In the genomic region with DNA sequence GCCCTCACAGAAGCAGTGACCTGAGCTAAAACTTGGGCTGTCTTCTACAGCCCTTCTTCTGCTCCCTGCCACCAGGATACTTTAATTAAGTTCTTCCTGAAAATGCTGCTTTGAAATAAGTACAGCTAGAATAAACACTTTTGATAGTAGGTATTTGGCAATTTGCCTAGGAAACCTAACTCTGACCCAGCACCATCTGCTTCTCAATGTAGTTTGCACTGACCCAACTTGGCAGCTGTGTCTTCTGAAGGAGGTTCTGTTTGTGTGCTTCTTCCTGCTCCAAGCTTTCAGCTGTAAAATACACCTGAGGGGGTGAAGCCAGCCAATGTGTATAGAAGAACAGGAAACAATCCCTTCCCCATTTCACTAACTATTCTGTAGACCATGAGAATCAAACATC, we compare ENCODE assay signal across 22 mouse cellular contexts. TPM values are rescaled to one million over a fixed set of nuclear protein-coding genes. Genes with fewer than 3 reads are reported as not detected.
DNase-seq lines count a peak whose midpoint lies in the region; ATAC-seq and TF ChIP-seq lines count a peak whose summit lies in the region.
"Had no signal": no experiment of that assay in that cellular context is flagged by ENCODE, and none has a peak within 500 bp of the region (broad histone marks: within the 10 kb centered on the region; RNA-seq: fewer than 3 reads in every experiment).

No protein-coding gene starts in this region.

- H3K27ac ChIP-seq in heart, embryonic 16.5 days (ENCODE audit: low read length), result peak overlapping the region; percentile 9; the same call in 1 of the 2 replicates
- no peak overlapping the region for H3K27ac ChIP-seq in lung, postnatal 0 days (ENCODE audit: low read length)
- H3K27ac ChIP-seq in forebrain, embryonic 15.5 days (replicated peaks), result no peak overlapping the region
- H3K27ac ChIP-seq: embryonic facial prominence, embryonic 13.5 days; forebrain, embryonic 13.5 days; heart, adult 2 months; hindbrain, embryonic 10.5 days; intestine, embryonic 15.5 days; limb, embryonic 13.5 days; midbrain, embryonic 13.5 days; neural tube, embryonic 12.5 days had no signal

- H3K4me1 ChIP-seq in heart, embryonic 16.5 days (ENCODE audit: control insufficient read depth, insufficient read depth, low read length), result peaks cover 28% of the 10 kb centered on the region
- H3K4me1 ChIP-seq in lung, postnatal 0 days (ENCODE audit: insufficient read depth, low read depth, low read length), result peaks cover 6% of the 10 kb centered on the region; the same call in 1 of the 2 replicates
- H3K4me1 ChIP-seq in forebrain, embryonic 15.5 days, result peaks cover 11% of the 10 kb centered on the region

- no peak for TF ChIP-seq CTCF in lung, postnatal 0 days (IDR thresholded peaks at IDR 0.05)

- no peak overlapping the region for H3K9ac ChIP-seq in heart, embryonic 16.5 days (ENCODE audit: low read length)
- no peak overlapping the region for H3K9ac ChIP-seq in lung, postnatal 0 days (replicated peaks; ENCODE audit: low read depth)
- H3K9ac ChIP-seq in forebrain, embryonic 15.5 days (replicated peaks), result no peak overlapping the region
- H3K9ac ChIP-seq: embryonic facial prominence, embryonic 13.5 days; forebrain, embryonic 13.5 days; intestine, embryonic 15.5 days; limb, embryonic 13.5 days; midbrain, embryonic 13.5 days; neural tube, embryonic 12.5 days had no signal

- no peaks in the 10 kb centered on the region for H3K36me3 ChIP-seq in heart, embryonic 16.5 days (ENCODE audit: control insufficient read depth, insufficient read depth)
- H3K36me3 ChIP-seq in lung, postnatal 0 days (ENCODE audit: insufficient read depth, low read length), result no peaks in the 10 kb centered on the region
- no peaks in the 10 kb centered on the region for H3K36me3 ChIP-seq in forebrain, embryonic 15.5 days
- H3K36me3 ChIP-seq: embryonic facial prominence, embryonic 13.5 days; hindbrain, embryonic 10.5 days; intestine, embryonic 15.5 days; limb, embryonic 13.5 days; midbrain, embryonic 13.5 days; neural tube, embryonic 12.5 days had no signal

- H3K9me3 ChIP-seq in heart, embryonic 16.5 days (replicated peaks; ENCODE audit: control insufficient read depth, low read length), result no peaks in the 10 kb centered on the region
- no peaks in the 10 kb centered on the region for H3K9me3 ChIP-seq in lung, postnatal 0 days (ENCODE audit: low read length)
- no peaks in the 10 kb centered on the region for H3K9me3 ChIP-seq in forebrain, embryonic 15.5 days
- H3K9me3 ChIP-seq: embryonic facial prominence, embryonic 13.5 days; forebrain, embryonic 13.5 days; hindbrain, embryonic 10.5 days; intestine, embryonic 15.5 days; limb, embryonic 13.5 days; midbrain, embryonic 13.5 days; neural tube, embryonic 12.5 days had no signal

- TF ChIP-seq EP300 in lung, postnatal 0 days (IDR thresholded peaks at IDR 0.05), result no peak

- no peaks in the 10 kb centered on the region for H3K27me3 ChIP-seq in heart, embryonic 16.5 days (ENCODE audit: control insufficient read depth, insufficient read depth, low read length)
- H3K27me3 ChIP-seq in lung, postnatal 0 days (replicated peaks; ENCODE audit: insufficient read depth, low read length), result no peaks in the 10 kb centered on the region
- no peaks in the 10 kb centered on the region for H3K27me3 ChIP-seq in forebrain, embryonic 15.5 days
- H3K27me3 ChIP-seq: embryonic facial prominence, embryonic 13.5 days; forebrain, embryonic 13.5 days; intestine, embryonic 15.5 days; limb, embryonic 13.5 days; midbrain, embryonic 13.5 days; neural tube, embryonic 12.5 days had no signal

- H3K4me2 ChIP-seq in heart, embryonic 16.5 days (ENCODE audit: low read depth, low read length), result no peak overlapping the region
- no peak overlapping the region for H3K4me2 ChIP-seq in lung, postnatal 0 days (replicated peaks; ENCODE audit: low read depth, low read length)
- no peak overlapping the region for H3K4me2 ChIP-seq in forebrain, embryonic 15.5 days (replicated peaks)
- H3K4me2 ChIP-seq: embryonic facial prominence, embryonic 13.5 days; forebrain, embryonic 13.5 days; intestine, embryonic 15.5 days; limb, embryonic 13.5 days; midbrain, embryonic 13.5 days; neural tube, embryonic 12.5 days had no signal

- no peak for DNase-seq in heart, adult 9 months (ENCODE audit: low spot score in 2 of 2)
- DNase-seq in lung, postnatal 0 days (ENCODE audit: low spot score), result peak; percentile 35
- no peak for DNase-seq in lung, postnatal 4 days
- peak; percentile 40 for DNase-seq in A20 (ENCODE audit: low read depth, low spot score)
- DNase-seq in Muller cell, postnatal 12 days (ENCODE audit: inconsistent ontology term), result peak; percentile 25
- DNase-seq: adrenal gland, postnatal 25 days; cerebellum, adult 11-12 months; gastrocnemius, postnatal 25 days; heart, adult 2 months; kidney, adult 9 months; kidney, postnatal 4 days; right cerebral cortex, postnatal 14 days had no signal

- no peak for ATAC-seq in heart, embryonic 16.5 days (replicated peaks; ENCODE audit: extremely low read depth, insufficient read depth, low FRiP score)
- ATAC-seq in lung, postnatal 0 days, result peak; percentile 38; the same call in 1 of the 2 replicates
- no peak for ATAC-seq in forebrain, embryonic 15.5 days (replicated peaks)
- ATAC-seq: forebrain, embryonic 13.5 days; hindbrain, embryonic 16.5 days; intestine, embryonic 15.5 days; midbrain, embryonic 13.5 days had no signal

- H3K4me3 ChIP-seq in heart, embryonic 16.5 days (ENCODE audit: low read length), result no peak overlapping the region
- no peak overlapping the region for H3K4me3 ChIP-seq in lung, postnatal 0 days (ENCODE audit: low read depth, low read length)
- H3K4me3 ChIP-seq in forebrain, embryonic 15.5 days, result no peak overlapping the region
- H3K4me3 ChIP-seq: embryonic facial prominence, embryonic 13.5 days; forebrain, embryonic 13.5 days; heart, adult 2 months; hindbrain, embryonic 10.5 days; intestine, embryonic 15.5 days; limb, embryonic 13.5 days; midbrain, embryonic 13.5 days; neural tube, embryonic 12.5 days had no signal

RNA-seq across cellular contexts. Expression of a gene that starts 7.8 kb away (rescaled TPM):
- 75.8 and 75.9 TPM in 2 replicates for polyA plus RNA-seq in heart, embryonic 16.5 days (2015; fragmentation: Nextera tagmentation; extraction: Ambion mirVana)
- polyA plus RNA-seq in lung, postnatal 0 days (2015; fragmentation: Nextera tagmentation; extraction: Ambion mirVana), result 60.3 and 71.9 TPM in 2 replicates
- 98.3 and 108 TPM in 2 replicates for polyA plus RNA-seq in forebrain, embryonic 15.5 days (2015; fragmentation: Nextera tagmentation; extraction: Ambion mirVana)

RNA-seq across cellular contexts. Expression of a gene that starts 8.0 kb away (rescaled TPM):
- polyA plus RNA-seq in heart, embryonic 16.5 days (2015; fragmentation: Nextera tagmentation; extraction: Ambion mirVana), result 2.0 and 2.4 TPM in 2 replicates
- polyA plus RNA-seq in lung, postnatal 0 days (2015; fragmentation: Nextera tagmentation; extraction: Ambion mirVana), result 2.0 and 2.5 TPM in 2 replicates
- polyA plus RNA-seq in forebrain, embryonic 15.5 days (2015; fragmentation: Nextera tagmentation; extraction: Ambion mirVana), result 3.3 and 3.7 TPM in 2 replicates

Comparison
In these comparisons a context has a peak if more than half of its experiments do, and no peak if none do; other contexts are left out.
1. DNase-seq: peak in lung, postnatal 0 days (single experiment), A20 (single experiment) and Muller cell, postnatal 12 days (single experiment); none in heart, adult 9 months (0 of 2) and lung, postnatal 4 days (0 of 2).